Mouse (Mus musculus): ENCODE data around the gene Stmn3.

DNA sequence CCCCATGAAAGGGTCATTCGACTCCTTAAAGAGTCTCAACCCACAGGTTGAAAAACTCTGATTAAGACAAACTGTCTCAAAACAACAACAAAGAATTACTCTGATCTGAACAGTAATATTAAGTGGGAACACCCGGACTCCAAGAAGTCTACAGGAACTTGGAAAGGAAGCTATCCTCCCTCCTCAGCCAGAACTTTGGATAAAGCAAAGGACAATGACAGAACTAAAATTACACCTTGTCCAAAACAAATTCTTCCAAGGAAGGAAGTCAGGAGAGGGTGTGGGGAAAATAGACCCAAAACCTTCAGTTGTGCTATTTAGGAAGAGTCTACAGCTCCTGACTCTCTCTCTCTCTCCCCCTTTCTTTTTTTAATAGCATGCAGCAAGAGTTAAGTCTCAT lies 42.2 kb downstream of the Stmn3 start:
- TF ChIP-seq CTCF (IDR thresholded peaks at IDR 0.05; ENCODE audit: extremely low read depth, insufficient read depth, insufficient read length, insufficient replicate concordance), result no peak
- no peak for TF ChIP-seq POLR2A (IDR thresholded peaks at IDR 0.05; ENCODE audit: low read depth, low read length)

All from spleen, adult 2 months (tissue).